Mouse (Mus musculus) embryo, embryonic 10 days (tissue): ENCODE measurements around the gene Cbfa2t2.

Source experiments
- DNase-seq: peaks from one replicate; pipeline ENCODE4 v3.0.0-alpha.2; 2015; ENCODE audit warnings: low spot score

Gene Cbfa2t2

GRCm38 (mm10) chr2:154425522-154425921, 10.8 kb upstream of the Cbfa2t2 start:
- no peak for DNase-seq

- peak; percentile 72 for DNase-seq
These were observed 9.9 kb upstream of the Cbfa2t2 start for GRCm38 (mm10) chr2:154426188-154426904.

- no peak for DNase-seq
These were observed 9.1 kb upstream of the Cbfa2t2 start for GRCm38 (mm10) chr2:154426905-154427852.

- DNase-seq: peak; percentile 35
These were observed 8.4 kb upstream of the Cbfa2t2 start for GRCm38 (mm10) chr2:154427853-154428360.

GRCm38 (mm10) chr2:154430566-154430965, 5.7 kb upstream of the Cbfa2t2 start:
- DNase-seq: no peak

- no peak for DNase-seq
These were observed 3.6 kb upstream of the Cbfa2t2 start for GRCm38 (mm10) chr2:154432696-154433095.

- peak; percentile 46 for DNase-seq
These were observed 2.9 kb upstream of the Cbfa2t2 start for GRCm38 (mm10) chr2:154433391-154433790.

- DNase-seq: no peak
These were observed 1.6 kb upstream of the Cbfa2t2 start for GRCm38 (mm10) chr2:154434690-154435089.

GRCm38 (mm10) chr2:154436076-154436457, 214 bp upstream of the Cbfa2t2 start:
- DNase-seq: peak; percentile 99

GRCm38 (mm10) chr2:154437191-154437527, 878 bp downstream of the Cbfa2t2 start:
- DNase-seq: no peak

GRCm38 (mm10) chr2:154440453-154440852, 4.2 kb downstream of the Cbfa2t2 start:
- DNase-seq: no peak

GRCm38 (mm10) chr2:154447821-154448220, 11.5 kb downstream of the Cbfa2t2 start:
- no peak for DNase-seq

- no peak for DNase-seq
These were observed 12.4 kb downstream of the Cbfa2t2 start for GRCm38 (mm10) chr2:154448633-154449032.

- no peak for DNase-seq
These were observed 16.7 kb downstream of the Cbfa2t2 start for GRCm38 (mm10) chr2:154452951-154453350.

- DNase-seq: no peak
These were observed 17.8 kb downstream of the Cbfa2t2 start for GRCm38 (mm10) chr2:154454099-154454498.

GRCm38 (mm10) chr2:154454605-154455004, 18.3 kb downstream of the Cbfa2t2 start:
- peak; percentile 75 for DNase-seq

- peak; percentile 45 for DNase-seq
These were observed 19.5 kb downstream of the Cbfa2t2 start for GRCm38 (mm10) chr2:154455776-154456175.

GRCm38 (mm10) chr2:154456621-154457020, 20.3 kb downstream of the Cbfa2t2 start:
- DNase-seq: no peak

GRCm38 (mm10) chr2:154459262-154459661, 23.0 kb downstream of the Cbfa2t2 start:
- DNase-seq: no peak

- peak; percentile 86 for DNase-seq
These were observed 23.6 kb downstream of the Cbfa2t2 start for GRCm38 (mm10) chr2:154459851-154460250.

GRCm38 (mm10) chr2:154463621-154464198, 27.4 kb downstream of the Cbfa2t2 start:
- no peak for DNase-seq

GRCm38 (mm10) chr2:154465914-154466335, 29.6 kb downstream of the Cbfa2t2 start:
- DNase-seq: peak; percentile 67
